Mouse (Mus musculus): Measurements from ENCODE around the gene Sin3a. TPM values are rescaled to one million over a fixed set of nuclear protein-coding genes. Genes with fewer than 3 reads are reported as not detected.

The Sin3a gene
- total and polyA plus RNA-seq, 2 experiments from 2014 or later = 13.4 to 85.7 TPM

- no peak for ATAC-seq (ENCODE audit: low FRiP score)
- DNase-seq (ENCODE audit: low spot score) = no peak
- 93% methylated on average over 7 of the region's 7 CpGs for WGBS
- H3K9me3 ChIP-seq (ENCODE audit: low read length) = no peaks in the 10 kb centered on the region
- H3K4me1 ChIP-seq (ENCODE audit: insufficient read depth, low read length) = peaks cover 12% of the 10 kb centered on the region; the same call in 1 of the 2 replicates
- no peak overlapping the region for H3K4me2 ChIP-seq (ENCODE audit: low read depth, low read length, poor library complexity, severe bottlenecking)
- H3K9ac ChIP-seq (replicated peaks; ENCODE audit: low read length, poor library complexity, severe bottlenecking) = no peak overlapping the region; the same call in 1 of the 2 replicates
- no peak overlapping the region for H3K4me3 ChIP-seq (ENCODE audit: low read depth, low read length)
- 0 out of 2 replicates have a peak, but pooled peaks cover 4% of the 10 kb centered on the region for H3K27me3 ChIP-seq (ENCODE audit: insufficient read depth, low read length)
- H3K27ac ChIP-seq (ENCODE audit: low read depth, low read length) = no peak overlapping the region
- peaks cover 15% of the 10 kb centered on the region for H3K36me3 ChIP-seq (ENCODE audit: insufficient read depth, low read length)
- TF ChIP-seq CTCF (IDR thresholded peaks at IDR 0.05) = no peak
These were observed 84.5 kb downstream of the Sin3a start for GRCm38 (mm10) chr9:57156383-57156782.

DNA sequence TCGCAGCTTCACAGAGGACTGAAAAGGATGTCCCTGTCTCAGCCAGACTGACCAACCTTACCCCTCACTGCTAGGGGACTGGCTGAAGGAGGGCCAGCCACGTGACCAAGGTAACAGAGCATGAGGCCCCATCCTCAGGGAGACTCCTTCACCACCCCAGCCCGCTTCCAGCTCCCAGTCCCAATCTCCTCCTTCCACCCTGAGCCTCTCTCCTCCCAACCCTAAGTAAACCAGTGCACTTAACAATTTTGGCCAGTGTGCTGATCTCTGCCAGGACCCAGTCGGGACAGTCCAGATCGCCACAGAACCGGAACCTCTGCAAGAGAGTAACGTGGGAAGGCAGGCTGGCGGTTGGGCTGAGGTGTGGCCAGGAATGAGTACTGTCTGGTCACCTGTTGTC, 85.0 kb downstream of the Sin3a start:
- no peak overlapping the region; the same call in 1 of the 2 replicates for H3K4me3 ChIP-seq (ENCODE audit: low read depth, low read length)
- WGBS = 89% methylated on average over 8 of the region's 8 CpGs
- 0 out of 2 replicates have a peak, but pooled peaks cover 4% of the 10 kb centered on the region for H3K27me3 ChIP-seq (ENCODE audit: insufficient read depth, low read length)
- H3K9ac ChIP-seq (replicated peaks; ENCODE audit: low read length, poor library complexity, severe bottlenecking) = no peak overlapping the region; the same call in 1 of the 2 replicates
- DNase-seq (ENCODE audit: low spot score) (no peak), ATAC-seq (ENCODE audit: low FRiP score) (no peak)
- 0 out of 2 replicates have a peak overlapping the region, but pooled peaks have one; percentile 78 for H3K27ac ChIP-seq (ENCODE audit: low read depth, low read length)
- H3K36me3 ChIP-seq (ENCODE audit: insufficient read depth, low read length) = peaks cover 15% of the 10 kb centered on the region
- no peak for TF ChIP-seq CTCF (IDR thresholded peaks at IDR 0.05)
- no peaks in the 10 kb centered on the region for H3K9me3 ChIP-seq (ENCODE audit: low read length)
- peaks cover 12% of the 10 kb centered on the region; the same call in 1 of the 2 replicates for H3K4me1 ChIP-seq (ENCODE audit: insufficient read depth, low read length)
- H3K4me2 ChIP-seq (ENCODE audit: low read depth, low read length, poor library complexity, severe bottlenecking) = peak overlapping the region; percentile 91

- no peak for TF ChIP-seq CTCF (IDR thresholded peaks at IDR 0.05)
- H3K27ac ChIP-seq (ENCODE audit: low read depth, low read length) = peak overlapping the region; percentile 78
- ATAC-seq (ENCODE audit: low FRiP score) = peak; percentile 6; the same call in 1 of the 2 replicates
- peak overlapping the region; percentile 91 for H3K4me2 ChIP-seq (ENCODE audit: low read depth, low read length, poor library complexity, severe bottlenecking)
- H3K27me3 ChIP-seq (ENCODE audit: insufficient read depth, low read length) = 0 out of 2 replicates have a peak, but pooled peaks cover 4% of the 10 kb centered on the region
- H3K4me3 ChIP-seq (ENCODE audit: low read depth, low read length) = peak overlapping the region; percentile 80
- WGBS = 32% methylated on average over 13 of the region's 13 CpGs
- DNase-seq (ENCODE audit: low spot score) = no peak
- H3K4me1 ChIP-seq (ENCODE audit: insufficient read depth, low read length) = peaks cover 12% of the 10 kb centered on the region; the same call in 1 of the 2 replicates
- H3K9me3 ChIP-seq (ENCODE audit: low read length) = no peaks in the 10 kb centered on the region
- H3K36me3 ChIP-seq (ENCODE audit: insufficient read depth, low read length) = peaks cover 15% of the 10 kb centered on the region
- peak overlapping the region; percentile 78 for H3K9ac ChIP-seq (replicated peaks; ENCODE audit: low read length, poor library complexity, severe bottlenecking)
These were observed 85.7 kb downstream of the Sin3a start for GRCm38 (mm10) chr9:57157499-57157898.

DNA sequence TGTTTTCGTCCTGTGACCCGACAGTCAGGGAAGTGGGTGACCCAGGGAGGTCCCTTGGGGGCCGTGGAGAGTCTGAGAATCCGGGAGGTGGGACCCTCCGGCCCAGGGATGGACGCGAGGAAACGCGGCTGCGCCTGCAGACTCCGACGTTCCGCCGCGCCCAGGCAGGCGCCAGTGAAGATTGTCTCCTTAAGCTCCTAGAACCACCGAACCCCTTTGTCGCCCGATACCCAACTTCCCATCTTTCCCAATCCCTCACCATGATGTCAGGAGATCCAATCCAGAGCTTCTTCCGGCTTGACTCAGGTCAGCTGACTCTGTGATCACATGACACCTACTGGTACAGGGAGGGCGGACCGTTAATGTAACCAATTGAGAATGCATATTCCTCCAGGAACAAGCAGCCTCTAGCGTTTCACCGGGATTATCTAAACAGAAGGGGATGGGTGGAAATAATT, 86.2 kb downstream of the Sin3a start, which contains the start of gene Commd4:
TSS of gene Commd4 (minus strand) at position 319 of the 458 bp plus-strand sequence.
- Histone ChIP-seq H3K9ac (replicated peaks; ENCODE audit: low read length, poor library complexity, severe bottlenecking) (peak within 1 kb of the TSS; percentile 78), H3K4me2 (ENCODE audit: low read depth, low read length, poor library complexity, severe bottlenecking) (peak within 1 kb of the TSS; percentile 91), H3K27me3 (ENCODE audit: insufficient read depth, low read length) (0 out of 2 replicates have a peak, but pooled peaks cover 4% of the 10 kb centered on the region), H3K27ac (ENCODE audit: low read depth, low read length) (peak within 1 kb of the TSS; percentile 78), H3K9me3 (ENCODE audit: low read length) (no peaks in the 10 kb centered on the region), H3K4me1 (ENCODE audit: insufficient read depth, low read length) (peaks cover 12% of the 10 kb centered on the region; the same call in 1 of the 2 replicates), H3K36me3 (ENCODE audit: insufficient read depth, low read length) (peaks cover 15% of the 10 kb centered on the region), H3K4me3 (ENCODE audit: low read depth, low read length) (peak within 1 kb of the TSS; percentile 80)
- TF ChIP-seq CTCF (IDR thresholded peaks at IDR 0.05) = peak; percentile 32
- peak; percentile 98 for DNase-seq (ENCODE audit: low spot score)
- peak; percentile 91 for ATAC-seq (ENCODE audit: low FRiP score)
- WGBS = under 1% methylated on average over 24 of the region's 24 CpGs

- ATAC-seq (ENCODE audit: low FRiP score) = 0 out of 2 replicates have a peak, but pooled peaks have one; percentile 10
- WGBS = 36% methylated on average over 11 of the region's 11 CpGs
- Histone ChIP-seq H3K4me2 (ENCODE audit: low read depth, low read length, poor library complexity, severe bottlenecking) (peak overlapping the region; percentile 91), H3K9me3 (ENCODE audit: low read length) (no peaks in the 10 kb centered on the region), H3K9ac (replicated peaks; ENCODE audit: low read length, poor library complexity, severe bottlenecking) (peak overlapping the region; percentile 48), H3K4me3 (ENCODE audit: low read depth, low read length) (peak overlapping the region; percentile 80), H3K27me3 (ENCODE audit: insufficient read depth, low read length) (0 out of 2 replicates have a peak, but pooled peaks cover 4% of the 10 kb centered on the region), H3K36me3 (ENCODE audit: insufficient read depth, low read length) (peaks cover 15% of the 10 kb centered on the region), H3K27ac (ENCODE audit: low read depth, low read length) (peak overlapping the region; percentile 78; the same call in 1 of the 2 replicates), H3K4me1 (ENCODE audit: insufficient read depth, low read length) (peaks cover 12% of the 10 kb centered on the region; the same call in 1 of the 2 replicates)
- DNase-seq (ENCODE audit: low spot score) = no peak
- no peak for TF ChIP-seq CTCF (IDR thresholded peaks at IDR 0.05)
These were observed 86.7 kb downstream of the Sin3a start for GRCm38 (mm10) chr9:57158506-57158905.

DNA sequence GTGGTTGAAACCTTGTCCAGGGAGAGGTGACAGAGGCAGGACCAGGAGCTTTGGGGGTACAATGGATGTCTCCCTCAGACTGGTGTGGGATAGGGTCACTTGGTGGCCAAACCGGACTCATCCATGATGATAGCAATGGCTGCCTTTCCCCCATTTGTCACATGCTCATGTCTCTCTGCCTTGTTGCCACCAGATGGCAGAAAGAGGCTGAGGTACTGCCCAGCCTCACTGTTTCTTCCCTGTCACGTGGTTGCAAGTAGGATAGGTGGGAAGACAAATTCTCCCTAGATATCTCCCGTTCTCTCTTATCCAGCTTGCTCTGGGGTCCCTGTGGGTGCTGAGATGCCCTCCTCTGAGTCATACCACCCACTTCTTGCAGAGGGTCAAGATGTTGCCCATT, 90.7 kb downstream of the Sin3a start:
- ATAC-seq (ENCODE audit: low FRiP score) = no peak
- TF ChIP-seq CTCF (IDR thresholded peaks at IDR 0.05) = peak; percentile 83
- DNase-seq (ENCODE audit: low spot score) = peak; percentile 28

More for the DNA sequence above, 90.7 kb downstream of the Sin3a start:
- WGBS = 23% methylated on average over 3 of the region's 3 CpGs
- Histone ChIP-seq H3K36me3 (ENCODE audit: insufficient read depth, low read length) (no peaks in the 10 kb centered on the region), H3K27ac (ENCODE audit: low read depth, low read length) (no peak overlapping the region), H3K4me3 (ENCODE audit: low read depth, low read length) (no peak overlapping the region), H3K9me3 (ENCODE audit: low read length) (no peaks in the 10 kb centered on the region), H3K27me3 (ENCODE audit: insufficient read depth, low read length) (0 out of 2 replicates have a peak, but pooled peaks cover 4% of the 10 kb centered on the region), H3K4me1 (ENCODE audit: insufficient read depth, low read length) (peaks cover 2% of the 10 kb centered on the region; the same call in 1 of the 2 replicates), H3K4me2 (ENCODE audit: low read depth, low read length, poor library complexity, severe bottlenecking) (no peak overlapping the region), H3K9ac (replicated peaks; ENCODE audit: low read length, poor library complexity, severe bottlenecking) (no peak overlapping the region)

Measured in midbrain, postnatal 0 days (tissue).